Mouse (Mus musculus) embryonic facial prominence, embryonic 11.5 days (tissue): ENCODE measurements at regions not wholly inside any gene's neighbourhood (a gene's known extent, or its start where the extent isn't known, plus 50 kb on each side); places are given as distances from the start of the nearest gene placed in this dataset.

ENCODE experiments used
- ATAC-seq: fragments of 200-750 bp; cut with Nextera tagmentation; replicated peaks from 2 replicates; pipeline ENCODE4 v1.8.0; 2017; ENCODE audit warnings: low read depth; ENCODE audit not compliant: insufficient number of reproducible peaks, low FRiP score, low TSS enrichment
- DNase-seq: peaks from one replicate; pipeline ENCODE4 v3.0.0-alpha.2; 2015; ENCODE audit warnings: low spot score
- H3K27ac ChIP-seq: fragments of 300-500 bp; sonication (generic); replicated peaks from 2 replicates; pipeline ENCODE4 v1.5.1; 2014; ENCODE audit warnings: mild to moderate bottlenecking, low read depth, low read length, control low read depth
- H3K27me3 ChIP-seq: fragments of 300-500 bp; sonication (generic); 2 replicates; pipeline ENCODE4 v1.6.1; 2014; ENCODE audit warnings: mild to moderate bottlenecking, low read length, moderate library complexity, mixed read lengths; ENCODE audit not compliant: control insufficient read depth, insufficient read depth
- H3K36me3 ChIP-seq: fragments of 300-500 bp; sonication (generic); replicated peaks from 2 replicates; pipeline ENCODE4 v1.6.1; 2014; ENCODE audit warnings: low read depth, mild to moderate bottlenecking, low read length, moderate library complexity, mixed read lengths; ENCODE audit not compliant: control insufficient read depth, insufficient read depth
- H3K4me1 ChIP-seq: fragments of 300-500 bp; sonication (generic); 2 replicates; pipeline ENCODE4 v1.6.1; 2014; ENCODE audit warnings: low read length, mixed read lengths; ENCODE audit not compliant: control insufficient read depth, insufficient read depth
- H3K4me2 ChIP-seq: fragments of 300-500 bp; sonication (generic); 2 replicates; pipeline ENCODE4 v1.6.1; 2014; ENCODE audit warnings: low read depth, mild to moderate bottlenecking, control low read depth, low read length, moderate library complexity
- H3K4me3 ChIP-seq: fragments of 300-500 bp; sonication (generic); 2 replicates; pipeline ENCODE4 v1.5.1; 2014; ENCODE audit warnings: low read depth, low read length, control low read depth
- H3K9ac ChIP-seq: fragments of 300-500 bp; sonication (generic); replicated peaks from 2 replicates; pipeline ENCODE4 v1.6.1; 2014; ENCODE audit warnings: mild to moderate bottlenecking, control low read depth, low read length
- H3K9me3 ChIP-seq: fragments of 300-500 bp; sonication (generic); replicated peaks from 2 replicates; pipeline ENCODE4 v1.6.1; 2016; ENCODE audit warnings: mild to moderate bottlenecking, low read length, inconsistent platforms, mixed read lengths; ENCODE audit not compliant: control insufficient read depth
- WGBS: fragments of 180-500 bp; shearing (Covaris S2); extraction: QIAGEN DNeasy Blood & Tissue Kit; methylation state at CpG from one replicate; pipeline ENCODE4 v1.1.7; 2014; 5-methylcytosine and 5-hydroxymethylcytosine counted together

DNA sequence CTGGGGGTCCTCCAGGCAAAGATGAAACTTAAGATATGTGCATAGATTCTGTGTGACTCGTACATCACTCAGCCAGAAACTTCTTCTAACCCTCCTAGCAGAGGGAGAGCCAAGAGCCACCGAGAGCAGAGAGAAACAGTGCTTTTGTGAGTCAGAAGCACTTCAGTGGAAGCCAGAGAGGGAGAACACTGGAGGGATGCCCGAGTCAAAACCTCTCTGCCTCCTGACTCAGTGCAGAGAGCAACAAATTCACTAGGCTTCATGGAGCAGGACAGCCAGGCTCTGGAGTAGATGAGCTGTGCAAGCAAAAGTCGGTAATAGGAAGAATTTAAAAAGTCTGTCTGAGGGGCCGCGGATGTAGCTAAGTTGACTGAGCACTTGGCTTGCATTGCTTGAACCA lies 245.0 kb downstream of the Sox9 start:
- no peaks in the 10 kb centered on the region for H3K27me3 ChIP-seq
- DNase-seq (no peak), ATAC-seq (no peak)
- no peak overlapping the region for H3K4me2 ChIP-seq
- peaks cover 2% of the 10 kb centered on the region; the same call in 1 of the 2 replicates for H3K4me1 ChIP-seq
- no peak overlapping the region for H3K9ac ChIP-seq
- H3K4me3 ChIP-seq: no peak overlapping the region
- H3K27ac ChIP-seq: no peak overlapping the region
- no peaks in the 10 kb centered on the region for H3K9me3 ChIP-seq
- 56% methylated on average over 6 of the region's 6 CpGs for WGBS
- H3K36me3 ChIP-seq: no peaks in the 10 kb centered on the region

DNA sequence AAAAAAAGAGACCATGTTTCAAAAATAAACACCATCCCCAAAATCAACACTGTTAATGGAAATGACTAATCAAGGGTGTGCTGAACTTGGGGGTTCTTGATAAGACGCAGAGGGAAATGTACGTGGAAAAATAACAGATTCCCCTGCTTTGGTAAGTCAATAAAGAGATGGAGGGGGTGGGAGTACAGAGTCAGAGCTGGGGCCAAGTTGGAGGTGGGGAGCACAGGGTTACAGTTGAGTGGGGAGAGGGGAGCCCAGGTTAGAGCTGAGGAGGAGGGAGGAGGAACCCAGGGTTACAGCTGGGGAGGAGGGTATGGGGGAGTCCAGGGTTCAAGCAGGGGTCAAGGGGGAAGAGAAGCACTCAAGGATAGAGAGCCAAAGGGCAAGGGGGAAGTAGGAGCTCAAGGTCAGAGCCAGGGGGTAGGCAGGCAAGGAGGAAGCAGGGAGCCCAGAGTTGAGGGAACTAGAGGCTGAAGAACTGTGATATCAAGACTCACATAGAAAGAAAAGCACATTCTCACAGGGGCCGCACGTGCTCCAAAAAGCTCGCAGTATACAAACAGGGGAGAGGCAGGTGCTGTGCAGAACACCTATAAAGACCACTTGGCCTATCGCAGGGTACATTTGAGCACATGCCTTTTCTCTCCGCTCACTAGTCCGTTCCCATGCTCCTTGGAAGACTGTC lies 246.4 kb downstream of the Sox9 start:
- Histone ChIP-seq H3K4me2 (no peak overlapping the region), H3K27me3 (no peaks in the 10 kb centered on the region), H3K36me3 (no peaks in the 10 kb centered on the region), H3K9ac (no peak overlapping the region), H3K4me1 (peaks cover 2% of the 10 kb centered on the region; the same call in 1 of the 2 replicates), H3K4me3 (no peak overlapping the region), H3K27ac (no peak overlapping the region), H3K9me3 (no peaks in the 10 kb centered on the region)
- WGBS: 88% methylated on average over 8 of the region's 8 CpGs
- no peak for ATAC-seq
- no peak for DNase-seq

DNA sequence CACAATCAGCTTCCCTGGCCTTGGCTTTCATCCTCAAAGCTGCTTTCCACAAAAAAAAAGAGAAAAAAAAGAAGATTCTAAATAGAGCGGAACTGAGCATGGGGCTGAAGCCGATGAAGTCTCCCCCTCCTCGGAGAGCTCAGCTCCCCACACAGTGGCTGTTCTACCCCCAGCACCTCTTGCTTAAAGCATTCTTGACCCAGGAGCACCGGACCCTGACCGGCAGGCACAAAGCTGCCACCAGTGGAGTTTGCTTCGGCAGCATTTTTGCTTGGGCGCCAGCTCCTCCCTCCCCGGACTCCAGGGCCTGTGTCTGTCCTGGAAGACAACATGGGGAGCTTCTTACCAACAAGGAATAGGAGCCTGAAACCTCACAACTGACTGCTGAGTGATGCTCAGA lies 249.4 kb downstream of the Sox9 start:
- H3K27me3 ChIP-seq: no peaks in the 10 kb centered on the region
- no peak for ATAC-seq
- no peak for DNase-seq
- no peaks in the 10 kb centered on the region for H3K36me3 ChIP-seq
- H3K9ac ChIP-seq: no peak overlapping the region
- H3K4me2 ChIP-seq: no peak overlapping the region
- no peaks in the 10 kb centered on the region for H3K9me3 ChIP-seq
- peaks cover 2% of the 10 kb centered on the region; the same call in 1 of the 2 replicates for H3K4me1 ChIP-seq
- H3K27ac ChIP-seq: no peak overlapping the region
- 75% methylated on average over 8 of the region's 8 CpGs for WGBS
- H3K4me3 ChIP-seq: no peak overlapping the region

DNA sequence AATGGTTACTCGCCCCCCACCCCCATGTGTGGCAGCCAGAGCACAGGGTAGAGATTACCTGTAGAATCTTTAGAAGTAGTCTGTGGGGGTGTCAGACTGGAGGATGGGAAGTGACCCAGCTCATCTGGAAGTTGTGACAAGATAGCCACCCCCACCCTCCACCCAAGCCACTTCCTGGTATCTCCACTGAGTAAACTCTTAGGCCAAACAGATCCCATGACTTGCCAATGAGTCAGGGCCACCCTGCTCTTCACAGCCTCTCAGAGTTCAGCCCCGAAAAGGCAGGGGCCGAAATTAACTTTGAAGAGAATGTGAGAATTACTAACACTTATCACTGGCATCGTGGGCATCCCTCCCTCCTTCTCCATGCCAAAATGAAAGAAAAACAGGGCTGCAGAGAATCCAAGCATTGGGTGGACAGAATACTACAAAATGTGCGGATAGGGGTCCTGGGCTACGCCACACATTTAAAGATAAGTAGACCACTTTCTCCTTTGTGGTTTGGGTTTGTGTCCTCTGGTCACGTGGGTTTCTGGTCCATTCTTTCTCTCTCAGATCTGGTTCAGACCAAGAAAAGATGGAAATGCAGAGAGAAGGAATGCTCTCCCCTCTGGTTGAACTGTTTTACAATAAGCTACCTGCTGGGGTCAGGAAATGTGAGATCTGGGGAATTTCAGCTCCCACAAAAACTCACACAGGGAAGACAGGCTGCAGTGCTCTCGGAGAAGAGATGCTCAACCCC lies 250.6 kb downstream of the Sox9 start:
- no peak for ATAC-seq
- WGBS: 78% methylated on average over 8 of the region's 8 CpGs

DNA sequence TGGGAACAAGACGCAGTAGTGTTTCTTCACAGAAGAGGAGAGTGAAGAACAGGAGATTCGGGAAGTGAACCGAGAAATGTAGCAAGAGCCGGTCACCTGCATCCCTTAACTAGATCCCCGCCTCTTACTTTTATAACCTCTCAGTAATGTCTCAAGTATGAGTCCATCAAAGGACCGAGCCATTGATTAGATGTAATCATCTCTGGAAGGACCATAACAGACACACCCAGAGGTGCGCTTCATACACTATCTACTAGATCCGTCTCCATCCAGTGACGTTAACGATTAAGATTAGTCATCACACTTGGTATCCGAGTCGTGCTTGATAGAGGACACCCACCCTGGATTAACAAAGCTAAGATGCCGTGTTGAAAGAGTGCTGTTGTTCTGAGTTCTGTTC lies 252.9 kb downstream of the Sox9 start:
- H3K9me3 ChIP-seq: no peaks in the 10 kb centered on the region
- no peak overlapping the region for H3K27ac ChIP-seq
- no peak for DNase-seq
- H3K4me2 ChIP-seq: no peak overlapping the region
- no peak for ATAC-seq
- WGBS: 94% methylated on average over 13 of the region's 13 CpGs
- H3K9ac ChIP-seq: no peak overlapping the region
- H3K4me1 ChIP-seq: no peaks in the 10 kb centered on the region
- no peaks in the 10 kb centered on the region for H3K27me3 ChIP-seq
- H3K4me3 ChIP-seq: no peak overlapping the region
- H3K36me3 ChIP-seq: no peaks in the 10 kb centered on the region

More for the DNA sequence above, 250.6 kb downstream of the Sox9 start:
- no peak for DNase-seq
- H3K4me1 ChIP-seq: no peaks in the 10 kb centered on the region
- no peak overlapping the region for H3K9ac ChIP-seq
- H3K9me3 ChIP-seq: no peaks in the 10 kb centered on the region
- H3K4me3 ChIP-seq: no peak overlapping the region
- H3K4me2 ChIP-seq: no peak overlapping the region
- H3K36me3 ChIP-seq: no peaks in the 10 kb centered on the region
- no peaks in the 10 kb centered on the region for H3K27me3 ChIP-seq
- H3K27ac ChIP-seq: no peak overlapping the region

DNA sequence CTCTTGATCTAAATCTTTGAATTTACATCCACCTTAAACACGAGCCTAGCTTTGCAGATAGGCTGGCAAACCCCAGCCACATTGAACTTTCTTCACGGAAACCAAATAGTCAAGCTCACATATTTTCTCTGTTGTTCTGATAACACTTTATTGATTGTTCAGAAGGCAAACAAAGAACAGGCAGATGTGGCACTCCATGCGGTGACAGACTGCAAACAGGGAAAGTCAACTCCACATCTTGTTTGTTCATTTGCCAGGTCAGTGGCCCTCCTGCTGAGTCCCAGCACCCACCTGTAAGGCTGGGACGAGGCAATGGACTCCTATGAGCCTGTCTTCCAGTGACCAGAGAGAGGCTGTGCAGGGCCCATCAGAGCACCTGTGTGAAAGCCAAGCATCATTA lies 255.7 kb downstream of the Sox9 start:
- H3K9me3 ChIP-seq: no peaks in the 10 kb centered on the region
- no peak for DNase-seq
- no peak for ATAC-seq
- no peak overlapping the region for H3K27ac ChIP-seq
- H3K36me3 ChIP-seq: no peaks in the 10 kb centered on the region
- no peak overlapping the region for H3K9ac ChIP-seq
- H3K4me1 ChIP-seq: no peaks in the 10 kb centered on the region
- no peaks in the 10 kb centered on the region for H3K27me3 ChIP-seq
- H3K4me3 ChIP-seq: no peak overlapping the region
- H3K4me2 ChIP-seq: no peak overlapping the region
- WGBS: 86% methylated on average over 4 of the region's 4 CpGs

DNA sequence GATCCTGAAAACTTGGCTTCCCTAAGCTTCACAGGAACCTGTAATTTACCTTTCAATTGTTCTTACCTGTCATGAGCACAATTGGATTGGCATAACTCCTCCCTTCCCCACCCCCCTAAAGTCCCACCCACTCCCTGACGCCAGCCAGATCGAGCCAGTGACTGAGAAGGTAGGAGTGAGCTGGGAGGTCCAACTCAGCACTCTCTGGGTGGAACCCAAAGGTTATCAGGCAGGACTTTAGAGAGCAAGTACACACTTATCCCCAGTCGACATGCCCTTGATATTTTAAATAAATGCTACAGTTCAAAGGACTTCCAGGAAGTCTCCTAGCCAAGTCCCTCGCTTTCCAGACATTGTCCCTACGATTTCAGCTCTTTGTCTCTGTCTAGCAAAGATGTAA lies 260.7 kb downstream of the Sox9 start:
- H3K27me3 ChIP-seq: no peaks in the 10 kb centered on the region
- WGBS: 54% methylated on average over 5 of the region's 5 CpGs
- ATAC-seq (no peak), DNase-seq (no peak)
- no peaks in the 10 kb centered on the region for H3K9me3 ChIP-seq
- H3K27ac ChIP-seq: no peak overlapping the region
- H3K4me2 ChIP-seq: no peak overlapping the region
- no peak overlapping the region for H3K4me3 ChIP-seq
- no peaks in the 10 kb centered on the region for H3K36me3 ChIP-seq
- no peak overlapping the region for H3K9ac ChIP-seq
- H3K4me1 ChIP-seq: peaks cover 7% of the 10 kb centered on the region; the same call in 1 of the 2 replicates
